Mouse (Mus musculus) small intestine, adult 2 months (tissue): ENCODE measurements at regions not wholly inside any gene's neighbourhood (a gene's known extent, or its start where the extent isn't known, plus 50 kb on each side); places are given as distances from the start of the nearest gene placed in this dataset.

Experiments used
- CTCF ChIP-seq: fragments of 200-500 bp; IDR thresholded peaks from 2 replicates; pipeline ENCODE4 v1.5.1; 2012; ENCODE audit warnings: low read depth, mild to moderate bottlenecking, control low read depth, inconsistent platforms, low read length, moderate library complexity, mixed read lengths; ENCODE audit not compliant: insufficient replicate concordance, insufficient read length; ENCODE audit errors: extremely low read depth
- POLR2A ChIP-seq: fragments of 200-500 bp; IDR thresholded peaks from 2 replicates; pipeline ENCODE4 v1.6.1; 2012; ENCODE audit warnings: low read depth, mild to moderate bottlenecking, control low read depth, inconsistent platforms, low read length, moderate library complexity

- TF ChIP-seq CTCF, result no peak
- TF ChIP-seq POLR2A, result no peak
Observed at GRCm38 (mm10) chr7:83201768-83202493, 334.8 kb downstream of the Mex3b start.
